Mouse (Mus musculus) heart, adult 2 months (tissue): ENCODE data around the gene Prmt3.

ENCODE experiments used
- CTCF ChIP-seq: fragments of 200-600 bp; IDR thresholded peaks from 2 replicates; pipeline ENCODE4 v1.8.1; 2022; ENCODE audit warnings: antibody characterized with exemption, mild to moderate bottlenecking, moderate library complexity
- EP300 ChIP-seq: fragments of 200-500 bp; IDR thresholded peaks from 2 replicates; pipeline ENCODE4 v1.6.1; 2011; ENCODE audit warnings: low read depth, low read length, control low read depth; ENCODE audit not compliant: insufficient read depth
- POLR2A ChIP-seq: fragments of 200-500 bp; IDR thresholded peaks from 2 replicates; pipeline ENCODE4 v1.6.1; 2011; ENCODE audit warnings: mild to moderate bottlenecking, low read depth, low read length, control low read depth; ENCODE audit not compliant: insufficient read depth

- no peak for TF ChIP-seq CTCF
- TF ChIP-seq POLR2A, result no peak
- no peak for TF ChIP-seq EP300
These were observed 3.8 kb upstream of the Prmt3 start for GRCm38 (mm10) chr7:49774396-49774795.
